Mouse (Mus musculus): ENCODE results near the gene Krtap19-2. TPM values are rescaled to one million over a fixed set of nuclear protein-coding genes. Genes with fewer than 3 reads are reported as not detected.

The Krtap19-2 gene
- polyA plus RNA-seq (2012; rRNA removed) (not detected in 2 replicates), polyA plus RNA-seq (2014; fragmentation: Nextera tagmentation; extraction: Ambion mirVana) (not detected in 2 replicates)

DNA sequence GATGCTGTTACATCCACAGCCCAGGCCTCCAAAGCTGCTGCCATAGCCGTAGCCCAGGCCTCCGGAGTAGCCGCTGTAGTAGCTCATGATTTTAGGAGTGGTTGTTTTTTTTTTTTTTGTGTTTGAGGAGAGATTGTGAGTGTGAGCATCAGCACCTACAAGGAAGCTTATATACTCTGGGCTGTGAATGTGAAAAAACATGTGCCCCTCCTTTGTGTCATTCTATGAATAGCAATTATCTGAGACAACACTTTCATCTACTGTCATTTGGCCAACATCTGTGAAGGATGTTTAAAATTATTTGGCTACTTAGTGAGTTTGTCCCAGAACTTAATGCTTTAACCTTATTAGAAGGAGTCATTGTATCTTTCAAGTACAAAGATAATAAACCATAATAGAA lies at the start of gene Krtap19-2:
TSS of gene Krtap19-2 (minus strand) at position 101 of the 400 bp plus-strand sequence.
- Histone ChIP-seq H3K9me3 (ENCODE audit: control insufficient read depth, low read length) (no peaks in the 10 kb centered on the region), H3K27ac (replicated peaks; ENCODE audit: low read depth, low read length) (no peak within 1 kb of the TSS), H3K9ac (ENCODE audit: low read depth, low read length, severe bottlenecking) (no peak within 1 kb of the TSS), H3K4me1 (ENCODE audit: control insufficient read depth, insufficient read depth, low read length) (no peaks in the 10 kb centered on the region), H3K36me3 (ENCODE audit: control insufficient read depth, insufficient read depth, low read length) (no peaks in the 10 kb centered on the region), H3K4me3 (replicated peaks; ENCODE audit: low read length) (no peak within 1 kb of the TSS), H3K4me2 (replicated peaks; ENCODE audit: low read depth, low read length, severe bottlenecking) (no peak within 1 kb of the TSS), H3K27me3 (ENCODE audit: control insufficient read depth, insufficient read depth, low read length) (no peaks in the 10 kb centered on the region)
- DNase-seq (ENCODE audit: low spot score) (no peak), ATAC-seq (ENCODE audit: low FRiP score, low read depth) (no peak)
- 98% methylated on average over 3 of the region's 3 CpGs for WGBS
- TF ChIP-seq POLR2A (IDR thresholded peaks at IDR 0.05; ENCODE audit: borderline replicate concordance, extremely low read depth, insufficient read depth, insufficient read length): no peak

DNA sequence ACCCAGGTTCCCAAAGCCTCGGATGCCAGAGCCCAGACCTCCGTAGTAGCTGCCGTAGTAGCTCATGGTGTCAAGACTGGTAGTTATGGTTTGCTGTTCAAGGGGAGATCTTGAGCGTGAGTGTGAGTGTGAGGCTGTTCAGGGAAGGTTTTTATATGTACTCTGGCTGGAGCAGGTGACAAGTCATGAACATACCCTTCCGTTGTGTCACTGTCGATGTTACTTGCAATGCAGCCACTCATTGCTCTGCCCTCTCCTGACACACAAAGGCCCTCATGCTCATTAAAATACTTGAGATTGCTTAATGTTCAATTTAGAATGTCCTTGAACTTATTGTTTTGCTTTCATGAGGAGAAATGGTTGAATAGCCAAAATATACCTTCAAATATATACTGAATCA lies 22.3 kb upstream of the Krtap19-2 start, which contains the start of gene Krtap19-5:
TSS of gene Krtap19-5 (minus strand) at position 101 of the 400 bp plus-strand sequence.
- Histone ChIP-seq H3K9ac (ENCODE audit: low read depth, low read length, severe bottlenecking) (no peak within 1 kb of the TSS), H3K27ac (replicated peaks; ENCODE audit: low read depth, low read length) (no peak within 1 kb of the TSS), H3K4me2 (replicated peaks; ENCODE audit: low read depth, low read length, severe bottlenecking) (no peak within 1 kb of the TSS), H3K27me3 (ENCODE audit: control insufficient read depth, insufficient read depth, low read length) (no peaks in the 10 kb centered on the region), H3K9me3 (ENCODE audit: control insufficient read depth, low read length) (no peaks in the 10 kb centered on the region), H3K4me1 (ENCODE audit: control insufficient read depth, insufficient read depth, low read length) (no peaks in the 10 kb centered on the region), H3K36me3 (ENCODE audit: control insufficient read depth, insufficient read depth, low read length) (no peaks in the 10 kb centered on the region), H3K4me3 (replicated peaks; ENCODE audit: low read length) (no peak within 1 kb of the TSS)
- DNase-seq (ENCODE audit: low spot score) (no peak), ATAC-seq (ENCODE audit: low FRiP score, low read depth) (no peak)
- 95% methylated on average over 6 of the region's 6 CpGs for WGBS
- no peak for TF ChIP-seq POLR2A (IDR thresholded peaks at IDR 0.05; ENCODE audit: borderline replicate concordance, extremely low read depth, insufficient read depth, insufficient read length)

DNA sequence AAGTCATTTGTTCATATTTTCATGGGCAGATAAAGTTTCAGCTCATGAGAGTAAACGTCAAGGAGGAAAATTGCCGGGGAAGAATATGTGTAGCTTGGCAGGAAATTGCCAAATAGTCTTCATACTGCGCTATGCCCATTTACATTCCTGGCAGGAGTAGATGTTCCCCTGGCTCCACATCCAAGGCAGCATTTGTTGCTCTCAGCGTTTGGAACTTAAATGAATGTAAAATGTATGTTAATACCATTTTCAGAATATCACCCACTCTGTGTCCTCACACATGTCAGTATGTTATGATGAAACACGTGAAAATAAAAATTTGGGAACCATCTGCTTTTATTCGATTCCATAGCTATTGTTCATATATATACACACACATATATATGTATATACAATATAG lies 12.8 kb upstream of the Krtap19-2 start:
- no peak overlapping the region for H3K9ac ChIP-seq (ENCODE audit: low read depth, low read length, severe bottlenecking)
- WGBS: 84% methylated on average over 6 of the region's 6 CpGs
- no peak overlapping the region for H3K4me2 ChIP-seq (replicated peaks; ENCODE audit: low read depth, low read length, severe bottlenecking)
- no peak overlapping the region for H3K27ac ChIP-seq (replicated peaks; ENCODE audit: low read depth, low read length)
- DNase-seq (ENCODE audit: low spot score) (no peak), ATAC-seq (ENCODE audit: low FRiP score, low read depth) (no peak)
- H3K36me3 ChIP-seq (ENCODE audit: control insufficient read depth, insufficient read depth, low read length): no peaks in the 10 kb centered on the region
- no peaks in the 10 kb centered on the region for H3K9me3 ChIP-seq (ENCODE audit: control insufficient read depth, low read length)
- no peaks in the 10 kb centered on the region for H3K27me3 ChIP-seq (ENCODE audit: control insufficient read depth, insufficient read depth, low read length)
- TF ChIP-seq POLR2A (IDR thresholded peaks at IDR 0.05; ENCODE audit: borderline replicate concordance, extremely low read depth, insufficient read depth, insufficient read length): no peak
- H3K4me3 ChIP-seq (replicated peaks; ENCODE audit: low read length): no peak overlapping the region
- H3K4me1 ChIP-seq (ENCODE audit: control insufficient read depth, insufficient read depth, low read length): no peaks in the 10 kb centered on the region

DNA sequence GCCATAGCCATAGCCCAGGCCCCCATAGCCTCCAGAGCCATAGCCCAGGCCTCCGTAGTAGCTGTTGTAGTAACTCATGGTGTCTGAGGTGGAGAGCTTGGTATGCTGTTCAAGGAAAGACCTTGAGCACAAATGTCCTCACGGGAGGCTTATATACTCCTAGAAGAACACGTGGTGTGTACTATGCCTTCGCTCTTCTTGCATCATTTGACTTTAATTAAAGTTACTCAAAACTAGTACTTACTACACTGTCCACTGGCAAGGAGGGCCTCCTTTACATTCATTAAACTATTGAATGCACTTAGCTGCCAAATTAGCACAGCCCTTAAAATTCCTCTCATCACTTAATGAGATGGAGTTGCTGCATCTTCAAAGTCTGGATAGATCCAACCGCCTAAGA lies 10.9 kb upstream of the Krtap19-2 start, which contains the start of gene Krtap19-4:
TSS of gene Krtap19-4 (minus strand) at position 101 of the 400 bp plus-strand sequence.
- Histone ChIP-seq H3K9ac (ENCODE audit: low read depth, low read length, severe bottlenecking) (no peak within 1 kb of the TSS), H3K27ac (replicated peaks; ENCODE audit: low read depth, low read length) (no peak within 1 kb of the TSS), H3K4me1 (ENCODE audit: control insufficient read depth, insufficient read depth, low read length) (no peaks in the 10 kb centered on the region), H3K36me3 (ENCODE audit: control insufficient read depth, insufficient read depth, low read length) (no peaks in the 10 kb centered on the region), H3K4me2 (replicated peaks; ENCODE audit: low read depth, low read length, severe bottlenecking) (no peak within 1 kb of the TSS), H3K9me3 (ENCODE audit: control insufficient read depth, low read length) (no peaks in the 10 kb centered on the region), H3K4me3 (replicated peaks; ENCODE audit: low read length) (no peak within 1 kb of the TSS), H3K27me3 (ENCODE audit: control insufficient read depth, insufficient read depth, low read length) (no peaks in the 10 kb centered on the region)
- 89% methylated on average over 5 of the region's 5 CpGs for WGBS
- ATAC-seq (ENCODE audit: low FRiP score, low read depth) (no peak), DNase-seq (ENCODE audit: low spot score) (no peak)
- TF ChIP-seq POLR2A (IDR thresholded peaks at IDR 0.05; ENCODE audit: borderline replicate concordance, extremely low read depth, insufficient read depth, insufficient read length): no peak

DNA sequence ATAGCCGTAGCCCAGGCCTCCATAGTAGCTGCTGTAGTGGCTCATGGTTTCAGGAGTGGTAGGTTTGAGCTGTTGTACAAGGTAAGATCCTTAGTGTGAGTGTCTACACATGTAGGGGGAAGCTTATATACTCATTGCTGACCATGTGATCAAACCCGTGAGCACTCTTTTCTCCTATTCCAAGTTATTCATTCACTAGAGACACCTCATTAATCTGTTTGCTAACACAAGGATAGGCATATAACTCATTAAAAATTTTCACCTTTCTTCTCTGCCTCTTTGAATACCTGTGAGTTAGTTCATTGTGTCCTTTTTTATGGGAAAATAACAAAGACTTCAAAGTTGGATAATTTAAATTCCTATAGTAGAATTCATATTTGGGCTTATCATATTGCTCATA lies 3.9 kb upstream of the Krtap19-2 start, which contains the start of gene Krtap19-3:
TSS of gene Krtap19-3 (minus strand) at position 101 of the 400 bp plus-strand sequence.
- no peaks in the 10 kb centered on the region for H3K4me1 ChIP-seq (ENCODE audit: control insufficient read depth, insufficient read depth, low read length)
- H3K4me2 ChIP-seq (replicated peaks; ENCODE audit: low read depth, low read length, severe bottlenecking): no peak within 1 kb of the TSS
- no peaks in the 10 kb centered on the region for H3K9me3 ChIP-seq (ENCODE audit: control insufficient read depth, low read length)
- ATAC-seq (ENCODE audit: low FRiP score, low read depth): no peak
- H3K36me3 ChIP-seq (ENCODE audit: control insufficient read depth, insufficient read depth, low read length): no peaks in the 10 kb centered on the region
- no peaks in the 10 kb centered on the region for H3K27me3 ChIP-seq (ENCODE audit: control insufficient read depth, insufficient read depth, low read length)
- TF ChIP-seq POLR2A (IDR thresholded peaks at IDR 0.05; ENCODE audit: borderline replicate concordance, extremely low read depth, insufficient read depth, insufficient read length): no peak
- H3K9ac ChIP-seq (ENCODE audit: low read depth, low read length, severe bottlenecking): no peak within 1 kb of the TSS
- no peak within 1 kb of the TSS for H3K27ac ChIP-seq (replicated peaks; ENCODE audit: low read depth, low read length)
- no peak for DNase-seq (ENCODE audit: low spot score)
- H3K4me3 ChIP-seq (replicated peaks; ENCODE audit: low read length): no peak within 1 kb of the TSS
- WGBS: 87% methylated on average over 2 of the region's 2 CpGs
